Mouse (Mus musculus): ENCODE measurements around the gene Fbxw9. TPM values are rescaled to one million over a fixed set of nuclear protein-coding genes. Genes with fewer than 3 reads are reported as not detected.

The Fbxw9 gene
- polyA plus RNA-seq, 1 experiment from 2014 or later = 21.0 TPM

GRCm38 (mm10) chr8:85073041-85073612 is 13.3 kb downstream of the Fbxw9 start:
- ATAC-seq (ENCODE audit: insufficient number of reproducible peaks, low FRiP score, low TSS enrichment, low read depth) = no peak
- 89% methylated on average over 15 of the region's 15 CpGs for WGBS
- DNase-seq (ENCODE audit: low spot score) = no peak
- Histone ChIP-seq H3K36me3 (ENCODE audit: control insufficient read depth, insufficient read depth, low read length) (peaks cover 8% of the 10 kb centered on the region; the same call in 1 of the 2 replicates), H3K27me3 (ENCODE audit: control insufficient read depth, insufficient read depth, low read length) (no peaks in the 10 kb centered on the region), H3K27ac (replicated peaks; ENCODE audit: low read depth, low read length) (no peak overlapping the region), H3K4me2 (ENCODE audit: low read depth, severe bottlenecking) (no peak overlapping the region), H3K9me3 (ENCODE audit: control insufficient read depth, low read length) (no peaks in the 10 kb centered on the region), H3K4me3 (ENCODE audit: low read depth, low read length) (no peak overlapping the region), H3K4me1 (ENCODE audit: control insufficient read depth, insufficient read depth, low read length) (no peaks in the 10 kb centered on the region), H3K9ac (ENCODE audit: low read length) (no peak overlapping the region)

- peaks cover 8% of the 10 kb centered on the region; the same call in 1 of the 2 replicates for H3K36me3 ChIP-seq (ENCODE audit: control insufficient read depth, insufficient read depth, low read length)
- WGBS = 80% methylated on average over 10 of the region's 10 CpGs
- no peak overlapping the region for H3K9ac ChIP-seq (ENCODE audit: low read length)
- ATAC-seq (ENCODE audit: insufficient number of reproducible peaks, low FRiP score, low TSS enrichment, low read depth) (no peak), DNase-seq (ENCODE audit: low spot score) (no peak)
- H3K4me2 ChIP-seq (ENCODE audit: low read depth, severe bottlenecking) = no peak overlapping the region
- no peaks in the 10 kb centered on the region for H3K4me1 ChIP-seq (ENCODE audit: control insufficient read depth, insufficient read depth, low read length)
- H3K27ac ChIP-seq (replicated peaks; ENCODE audit: low read depth, low read length) = no peak overlapping the region
- H3K4me3 ChIP-seq (ENCODE audit: low read depth, low read length) = no peak overlapping the region
- no peaks in the 10 kb centered on the region for H3K9me3 ChIP-seq (ENCODE audit: control insufficient read depth, low read length)
- no peaks in the 10 kb centered on the region for H3K27me3 ChIP-seq (ENCODE audit: control insufficient read depth, insufficient read depth, low read length)
Observed at GRCm38 (mm10) chr8:85074167-85074566, 14.3 kb downstream of the Fbxw9 start.

- H3K27ac ChIP-seq (replicated peaks; ENCODE audit: low read depth, low read length) = no peak overlapping the region
- peaks cover 8% of the 10 kb centered on the region; the same call in 1 of the 2 replicates for H3K36me3 ChIP-seq (ENCODE audit: control insufficient read depth, insufficient read depth, low read length)
Observed at GRCm38 (mm10) chr8:85074617-85075016, 14.8 kb downstream of the Fbxw9 start.

GRCm38 (mm10) chr8:85076001-85076400 is 16.1 kb downstream of the Fbxw9 start:
- H3K4me1 ChIP-seq (ENCODE audit: control insufficient read depth, insufficient read depth, low read length) = 0 out of 2 replicates have a peak, but pooled peaks cover 3% of the 10 kb centered on the region
- no peak overlapping the region for H3K9ac ChIP-seq (ENCODE audit: low read length)
- DNase-seq (ENCODE audit: low spot score) = peak; percentile 43
- no peak overlapping the region for H3K4me3 ChIP-seq (ENCODE audit: low read depth, low read length)
- no peaks in the 10 kb centered on the region for H3K9me3 ChIP-seq (ENCODE audit: control insufficient read depth, low read length)
- H3K27me3 ChIP-seq (ENCODE audit: control insufficient read depth, insufficient read depth, low read length) = no peaks in the 10 kb centered on the region
- H3K27ac ChIP-seq (replicated peaks; ENCODE audit: low read depth, low read length) = no peak overlapping the region
- H3K36me3 ChIP-seq (ENCODE audit: control insufficient read depth, insufficient read depth, low read length) = peaks cover 8% of the 10 kb centered on the region; the same call in 1 of the 2 replicates
- ATAC-seq (ENCODE audit: insufficient number of reproducible peaks, low FRiP score, low TSS enrichment, low read depth) = no peak
- H3K4me2 ChIP-seq (ENCODE audit: low read depth, severe bottlenecking) = no peak overlapping the region
- WGBS = 79% methylated on average over 9 of the region's 9 CpGs

More at GRCm38 (mm10) chr8:85074617-85075016, 14.8 kb downstream of the Fbxw9 start:
- DNase-seq (ENCODE audit: low spot score) = no peak
- Histone ChIP-seq H3K4me3 (ENCODE audit: low read depth, low read length) (no peak overlapping the region), H3K4me2 (ENCODE audit: low read depth, severe bottlenecking) (no peak overlapping the region), H3K27me3 (ENCODE audit: control insufficient read depth, insufficient read depth, low read length) (no peaks in the 10 kb centered on the region), H3K4me1 (ENCODE audit: control insufficient read depth, insufficient read depth, low read length) (0 out of 2 replicates have a peak, but pooled peaks cover under 1% of the 10 kb centered on the region), H3K9ac (ENCODE audit: low read length) (no peak overlapping the region), H3K9me3 (ENCODE audit: control insufficient read depth, low read length) (no peaks in the 10 kb centered on the region)
- WGBS = 94% methylated on average over 10 of the region's 10 CpGs
- ATAC-seq (ENCODE audit: insufficient number of reproducible peaks, low FRiP score, low TSS enrichment, low read depth) = no peak

- no peak overlapping the region for H3K4me3 ChIP-seq (ENCODE audit: low read depth, low read length)
- no peaks in the 10 kb centered on the region for H3K9me3 ChIP-seq (ENCODE audit: control insufficient read depth, low read length)
- peaks cover 7% of the 10 kb centered on the region; the same call in 1 of the 2 replicates for H3K4me1 ChIP-seq (ENCODE audit: control insufficient read depth, insufficient read depth, low read length)
- H3K9ac ChIP-seq (ENCODE audit: low read length) = no peak overlapping the region
- 0% methylated on average over 2 of the region's 2 CpGs for WGBS
- ATAC-seq (ENCODE audit: insufficient number of reproducible peaks, low FRiP score, low TSS enrichment, low read depth) (no peak), DNase-seq (ENCODE audit: low spot score) (peak; percentile 87)
- H3K4me2 ChIP-seq (ENCODE audit: low read depth, severe bottlenecking) = no peak overlapping the region
- no peaks in the 10 kb centered on the region for H3K27me3 ChIP-seq (ENCODE audit: control insufficient read depth, insufficient read depth, low read length)
- no peak overlapping the region for H3K27ac ChIP-seq (replicated peaks; ENCODE audit: low read depth, low read length)
- peaks cover 8% of the 10 kb centered on the region; the same call in 1 of the 2 replicates for H3K36me3 ChIP-seq (ENCODE audit: control insufficient read depth, insufficient read depth, low read length)
Observed at GRCm38 (mm10) chr8:85076993-85077392, 17.1 kb downstream of the Fbxw9 start.

- H3K4me2 ChIP-seq (ENCODE audit: low read depth, severe bottlenecking) = peak overlapping the region; percentile 75
- H3K27ac ChIP-seq (replicated peaks; ENCODE audit: low read depth, low read length) = no peak overlapping the region; the same call in 1 of the 2 replicates
- no peaks in the 10 kb centered on the region for H3K27me3 ChIP-seq (ENCODE audit: control insufficient read depth, insufficient read depth, low read length)
- H3K4me1 ChIP-seq (ENCODE audit: control insufficient read depth, insufficient read depth, low read length) = peaks cover 12% of the 10 kb centered on the region; the same call in 1 of the 2 replicates
- WGBS = 1% methylated on average over 25 of the region's 25 CpGs
- peaks cover 5% of the 10 kb centered on the region; the same call in 1 of the 2 replicates for H3K36me3 ChIP-seq (ENCODE audit: control insufficient read depth, insufficient read depth, low read length)
- DNase-seq (ENCODE audit: low spot score) = no peak
- H3K9ac ChIP-seq (ENCODE audit: low read length) = peak overlapping the region; percentile 83
- H3K9me3 ChIP-seq (ENCODE audit: control insufficient read depth, low read length) = no peaks in the 10 kb centered on the region
- peak overlapping the region; percentile 82 for H3K4me3 ChIP-seq (ENCODE audit: low read depth, low read length)
- ATAC-seq (ENCODE audit: insufficient number of reproducible peaks, low FRiP score, low TSS enrichment, low read depth) = no peak
Observed at GRCm38 (mm10) chr8:85080214-85080531, 20.3 kb downstream of the Fbxw9 start.

GRCm38 (mm10) chr8:85080532-85081215 is 20.8 kb downstream of the Fbxw9 start, which contains the start of gene Wdr83os:
Gene Wdr83os, plus strand, starts transcription at chr8:85080740.
- Histone ChIP-seq H3K9ac (ENCODE audit: low read length) (peak within 1 kb of the TSS; percentile 83), H3K9me3 (ENCODE audit: control insufficient read depth, low read length) (no peaks in the 10 kb centered on the region), H3K4me1 (ENCODE audit: control insufficient read depth, insufficient read depth, low read length) (peaks cover 12% of the 10 kb centered on the region; the same call in 1 of the 2 replicates), H3K36me3 (ENCODE audit: control insufficient read depth, insufficient read depth, low read length) (peaks cover 4% of the 10 kb centered on the region), H3K27me3 (ENCODE audit: control insufficient read depth, insufficient read depth, low read length) (no peaks in the 10 kb centered on the region), H3K4me2 (ENCODE audit: low read depth, severe bottlenecking) (peak within 1 kb of the TSS; percentile 75), H3K4me3 (ENCODE audit: low read depth, low read length) (peak within 1 kb of the TSS; percentile 82), H3K27ac (replicated peaks; ENCODE audit: low read depth, low read length) (no peak within 1 kb of the TSS; the same call in 1 of the 2 replicates)
- under 1% methylated on average over 30 of the region's 30 CpGs for WGBS
- DNase-seq (ENCODE audit: low spot score) = peak; percentile 75
- peak; percentile 2; the same call in 1 of the 2 replicates for ATAC-seq (ENCODE audit: insufficient number of reproducible peaks, low FRiP score, low TSS enrichment, low read depth)

- DNase-seq (ENCODE audit: low spot score) = peak; percentile 70
- peak; percentile 76 for ATAC-seq (ENCODE audit: insufficient number of reproducible peaks, low FRiP score, low TSS enrichment, low read depth)
- Histone ChIP-seq H3K4me2 (ENCODE audit: low read depth, severe bottlenecking) (peak within 1 kb of the TSS; percentile 75), H3K36me3 (ENCODE audit: control insufficient read depth, insufficient read depth, low read length) (peaks cover 3% of the 10 kb centered on the region), H3K9me3 (ENCODE audit: control insufficient read depth, low read length) (no peaks in the 10 kb centered on the region), H3K4me1 (ENCODE audit: control insufficient read depth, insufficient read depth, low read length) (peaks cover 12% of the 10 kb centered on the region; the same call in 1 of the 2 replicates), H3K27me3 (ENCODE audit: control insufficient read depth, insufficient read depth, low read length) (no peaks in the 10 kb centered on the region), H3K27ac (replicated peaks; ENCODE audit: low read depth, low read length) (no peak within 1 kb of the TSS; the same call in 1 of the 2 replicates), H3K4me3 (ENCODE audit: low read depth, low read length) (peak within 1 kb of the TSS; percentile 82), H3K9ac (ENCODE audit: low read length) (peak within 1 kb of the TSS; percentile 83)
- WGBS = under 1% methylated on average over 9 of the region's 9 CpGs
Observed at GRCm38 (mm10) chr8:85081216-85081555, 21.3 kb downstream of the Fbxw9 start, which contains the start of gene Wdr83. Gene Wdr83, minus strand, starts transcription at chr8:85081306.

Data from limb, embryonic 11.5 days (tissue).